Mouse (Mus musculus) C2C12 (cell line): ENCODE results near the gene Ldhd.

ENCODE experiments used
- CEBPB ChIP-seq: IDR thresholded peaks from one replicate; pipeline ENCODE4 v1.6.1; 2011; ENCODE audit warnings: low read depth, mild to moderate bottlenecking, control low read depth, moderate library complexity
- CTCF ChIP-seq: IDR thresholded peaks from one replicate; pipeline ENCODE4 v1.5.1; 2011; ENCODE audit not compliant: control insufficient read depth, insufficient read depth, insufficient read length
- FOSL1 ChIP-seq: IDR thresholded peaks from one replicate; pipeline ENCODE4 v1.8.0; 2011; ENCODE audit warnings: mild to moderate bottlenecking, low read length; ENCODE audit not compliant: poor library complexity, insufficient read depth, severe bottlenecking
- MAX ChIP-seq: IDR thresholded peaks from one replicate; pipeline ENCODE4 v1.6.1; 2011; ENCODE audit warnings: mild to moderate bottlenecking, control low read depth
- MYOD1 ChIP-seq: IDR thresholded peaks from one replicate; pipeline ENCODE4 v1.6.1; 2011; ENCODE audit warnings: low read depth; ENCODE audit not compliant: control insufficient read depth, insufficient read length
- MYOG ChIP-seq: IDR thresholded peaks from one replicate; pipeline ENCODE4 v1.6.1; 2011; ENCODE audit not compliant: control insufficient read depth, insufficient read length; ENCODE audit errors: extremely low read depth
- USF1 ChIP-seq: IDR thresholded peaks from one replicate; pipeline ENCODE4 v1.6.1; 2011; ENCODE audit warnings: low read depth, mild to moderate bottlenecking, control low read depth, moderate library complexity

GRCm38 (mm10) chr8:111588336-111588735 lies 41.8 kb downstream of the Ldhd start:
- no peak for TF ChIP-seq CTCF
- no peak for TF ChIP-seq CEBPB
- no peak for TF ChIP-seq USF1
- TF ChIP-seq MYOG, result no peak
- no peak for TF ChIP-seq MAX
- no peak for TF ChIP-seq MYOD1
- no peak for TF ChIP-seq FOSL1
